Comparison of ENCODE assay signal across 9 mouse cellular contexts in genomic region chr2:73486120-73486601, GRCm38 (mm10). TPM values are rescaled to one million over a fixed set of nuclear protein-coding genes. Genes with fewer than 3 reads are reported as not detected.
DNase-seq lines count a peak whose midpoint lies in the region; ATAC-seq and TF ChIP-seq lines count a peak whose summit lies in the region.
"Had no signal": no experiment of that assay in that cellular context is flagged by ENCODE, and none has a peak within 500 bp of the region (broad histone marks: within the 10 kb centered on the region; RNA-seq: fewer than 3 reads in every experiment).

No protein-coding gene starts in this region.

- H3K27ac ChIP-seq in heart, postnatal 0 days (ENCODE audit: low read depth), result peak overlapping the region; percentile 73
- no peak overlapping the region for H3K27ac ChIP-seq in midbrain, embryonic 11.5 days (ENCODE audit: low read depth, low read length)
- H3K27ac ChIP-seq: neural tube, embryonic 13.5 days had no signal

- H3K4me3 ChIP-seq in heart, postnatal 0 days (ENCODE audit: low read depth, low read length), result peak overlapping the region; percentile 38
- H3K4me3 ChIP-seq in midbrain, embryonic 11.5 days (ENCODE audit: low read depth, low read length), result no peak overlapping the region
- H3K4me3 ChIP-seq: neural tube, embryonic 13.5 days had no signal

- ATAC-seq in heart, postnatal 0 days (ENCODE audit: insufficient read depth, low read depth), result 0 out of 2 replicates have a peak, but pooled peaks have one; percentile 27
- ATAC-seq in midbrain, embryonic 11.5 days (ENCODE audit: low FRiP score), result no peak

- peak overlapping the region; percentile 49 for H3K4me2 ChIP-seq in heart, postnatal 0 days (ENCODE audit: low read depth, low read length)
- no peak overlapping the region for H3K4me2 ChIP-seq in midbrain, embryonic 11.5 days

- H3K27me3 ChIP-seq in heart, postnatal 0 days (ENCODE audit: control insufficient read depth, insufficient read depth, low read length), result no peaks in the 10 kb centered on the region
- no peaks in the 10 kb centered on the region for H3K27me3 ChIP-seq in midbrain, embryonic 11.5 days (ENCODE audit: control insufficient read depth, insufficient read depth, low read length)
- H3K27me3 ChIP-seq: neural tube, embryonic 13.5 days had no signal

- no peaks in the 10 kb centered on the region for H3K36me3 ChIP-seq in heart, postnatal 0 days (replicated peaks; ENCODE audit: control insufficient read depth, insufficient read depth, low read length)
- H3K36me3 ChIP-seq in midbrain, embryonic 11.5 days (ENCODE audit: control insufficient read depth, insufficient read depth, low read length), result no peaks in the 10 kb centered on the region
- H3K36me3 ChIP-seq: neural tube, embryonic 13.5 days had no signal

- H3K9me3 ChIP-seq in heart, postnatal 0 days (replicated peaks; ENCODE audit: control insufficient read depth, low read length), result no peaks in the 10 kb centered on the region
- no peaks in the 10 kb centered on the region for H3K9me3 ChIP-seq in midbrain, embryonic 11.5 days (ENCODE audit: control insufficient read depth, low read length)
- H3K9me3 ChIP-seq: neural tube, embryonic 13.5 days had no signal

- no peak for TF ChIP-seq CTCF in heart, postnatal 0 days (IDR thresholded peaks at IDR 0.05; ENCODE audit: low read depth)

- H3K9ac ChIP-seq in heart, postnatal 0 days (replicated peaks; ENCODE audit: low read depth, low read length), result no peak overlapping the region
- H3K9ac ChIP-seq in midbrain, embryonic 11.5 days (ENCODE audit: low read length), result no peak overlapping the region

- H3K4me1 ChIP-seq in heart, postnatal 0 days (ENCODE audit: control insufficient read depth, insufficient read depth), result peaks cover 8% of the 10 kb centered on the region
- peaks cover 15% of the 10 kb centered on the region for H3K4me1 ChIP-seq in midbrain, embryonic 11.5 days (ENCODE audit: control insufficient read depth, insufficient read depth, low read length)
- H3K4me1 ChIP-seq: neural tube, embryonic 13.5 days had no signal

- 61% methylated on average over 8 of the region's 8 CpGs for WGBS in heart, postnatal 0 days
- WGBS in midbrain, embryonic 11.5 days, result 89% methylated on average over 8 of the region's 8 CpGs

- DNase-seq in kidney, postnatal 10 days, result peak; percentile 29
- DNase-seq in kidney, adult 8-10 months, result no peak
- DNase-seq in heart, postnatal 0 days (ENCODE audit: low spot score), result no peak
- DNase-seq in lung, postnatal 10 days, result peak; percentile 26
- DNase-seq in thymus, postnatal 10 days (ENCODE audit: low spot score in 2 of 2), result peak; percentile 58 to 66
- no peak for DNase-seq in gastrocnemius, postnatal 25 days
- DNase-seq in midbrain, embryonic 11.5 days (ENCODE audit: low spot score, missing footprints), result no peak
- DNase-seq in urinary bladder, adult 2 months (ENCODE audit: low spot score), result no peak

- TF ChIP-seq EP300 in heart, postnatal 0 days (IDR thresholded peaks at IDR 0.05; ENCODE audit: low read depth), result no peak

RNA-seq across cellular contexts. Expression of gene Wipf1, which starts 43.4 kb away (rescaled TPM):
- total RNA-seq in heart, postnatal 0 days (2014; rRNA removed; ENCODE audit: low replicate concordance), result 1.7 and 20.3 TPM in 2 replicates
- 2.9 and 3.1 TPM in 2 replicates for polyA plus RNA-seq in heart, postnatal 0 days (2015; fragmentation: Nextera tagmentation; extraction: Ambion mirVana)
- total RNA-seq in gastrocnemius, postnatal 25 days (2021), result 10 to 100 TPM; 11.2 to 11.5 TPM
- polyA plus RNA-seq in midbrain, embryonic 11.5 days (2014; fragmentation: Nextera tagmentation; extraction: Ambion mirVana), result 8.2 and 8.3 TPM in 2 replicates
- polyA plus RNA-seq in urinary bladder, adult 2 months (2012; rRNA removed), result 10.2 and 17.4 TPM in 2 replicates

Comparison
In these comparisons a context has a peak if more than half of its experiments do, and no peak if none do; other contexts are left out.
1. DNase-seq: peak in kidney, postnatal 10 days (single experiment), lung, postnatal 10 days (single experiment) and thymus, postnatal 10 days (2 of 2); none in kidney, adult 8-10 months (0 of 2), heart, postnatal 0 days (single experiment), gastrocnemius, postnatal 25 days (single experiment), midbrain, embryonic 11.5 days (single experiment) and urinary bladder, adult 2 months (single experiment).